Mouse (Mus musculus): ENCODE measurements at regions not wholly inside any gene's neighbourhood (a gene's known extent, or its start where the extent isn't known, plus 50 kb on each side); places are given as distances from the start of the nearest gene placed in this dataset.

DNA sequence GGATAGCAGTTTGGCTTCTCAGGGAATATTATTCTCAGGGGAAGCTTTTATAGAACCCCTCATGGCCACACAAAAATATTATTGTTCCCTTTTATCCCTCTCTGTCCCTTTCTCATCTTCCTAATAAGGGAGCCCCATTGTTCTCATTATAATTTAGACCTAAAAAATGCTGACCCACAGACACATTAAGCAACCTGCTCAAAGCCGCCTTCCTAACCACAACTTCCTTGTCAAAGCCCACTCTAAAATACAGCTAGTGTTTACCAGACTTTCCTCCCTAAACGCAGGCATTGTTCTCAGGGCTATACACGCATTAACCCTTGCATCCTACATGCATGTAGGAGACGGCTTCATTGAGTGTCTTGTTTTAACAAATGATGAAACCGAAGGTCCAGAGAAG is 93.9 kb downstream of the Foxi3 start:
- TF ChIP-seq CTCF (IDR thresholded peaks at IDR 0.05; ENCODE audit: low read depth) (no peak), EP300 (IDR thresholded peaks at IDR 0.05; ENCODE audit: low read depth) (no peak)

Measured in heart, postnatal 0 days (tissue).